Mouse (Mus musculus): ENCODE measurements around the gene Ctsw.
"Not testable (repeated sequence)": the region's sequence is repeated elsewhere in the genome, so short reads cannot be mapped to it uniquely, and the experiment has no call there.

Ctsw gene

DNA sequence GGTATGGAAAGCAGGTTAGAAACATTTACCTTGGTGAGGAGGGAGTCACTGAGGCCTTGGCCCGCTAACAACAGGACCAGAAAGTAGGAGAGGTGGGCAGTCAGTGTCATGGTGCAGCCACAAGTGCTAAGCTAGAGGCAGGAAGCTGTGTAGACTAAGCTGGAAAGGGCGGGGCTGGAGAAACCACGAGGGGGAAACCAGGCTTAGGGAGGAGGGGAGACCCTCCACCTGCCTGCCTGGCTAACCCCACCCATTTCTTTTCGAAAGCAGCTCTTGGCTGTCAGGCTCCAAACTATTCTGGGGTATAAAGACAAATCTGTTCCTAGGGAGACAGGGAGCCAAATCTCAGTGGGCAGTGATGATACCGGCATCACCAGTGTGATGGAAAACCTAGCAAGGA is at the start of gene Ctsw:
TSS of gene Ctsw (minus strand) at position 134 of the 400 bp plus-strand sequence.
- DNase-seq (ENCODE audit: low spot score), result no peak

DNA sequence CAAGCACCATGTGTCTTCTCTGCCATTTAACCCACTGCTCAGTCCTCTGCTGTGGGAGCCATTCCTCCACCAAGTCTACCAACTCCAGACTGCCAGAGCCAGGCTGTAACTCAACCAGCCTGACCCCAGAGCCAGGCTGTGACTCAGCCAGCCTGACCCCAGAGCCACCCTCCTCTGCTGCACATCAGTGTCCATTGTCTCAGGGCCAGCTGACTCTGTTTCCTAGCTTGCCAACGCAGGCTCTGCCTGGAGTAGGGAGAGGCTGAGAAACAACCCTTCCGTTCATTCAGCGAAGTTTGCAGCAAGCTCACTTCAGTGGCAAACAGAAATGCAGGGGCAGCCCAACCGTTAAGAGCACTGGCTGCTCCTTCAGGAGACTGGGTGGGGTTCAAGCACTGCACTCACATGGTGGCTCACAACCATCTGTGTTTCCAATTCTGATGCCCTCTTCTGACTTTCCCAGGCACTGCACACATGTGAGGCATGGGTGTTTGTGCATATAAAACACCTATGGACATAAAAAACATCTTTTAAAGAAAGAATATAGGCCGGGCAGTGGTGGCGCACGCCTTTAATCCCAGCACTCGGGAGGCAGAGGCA is 48.7 kb upstream of the Ctsw start:
- DNase-seq (ENCODE audit: low spot score), result no peak

DNA sequence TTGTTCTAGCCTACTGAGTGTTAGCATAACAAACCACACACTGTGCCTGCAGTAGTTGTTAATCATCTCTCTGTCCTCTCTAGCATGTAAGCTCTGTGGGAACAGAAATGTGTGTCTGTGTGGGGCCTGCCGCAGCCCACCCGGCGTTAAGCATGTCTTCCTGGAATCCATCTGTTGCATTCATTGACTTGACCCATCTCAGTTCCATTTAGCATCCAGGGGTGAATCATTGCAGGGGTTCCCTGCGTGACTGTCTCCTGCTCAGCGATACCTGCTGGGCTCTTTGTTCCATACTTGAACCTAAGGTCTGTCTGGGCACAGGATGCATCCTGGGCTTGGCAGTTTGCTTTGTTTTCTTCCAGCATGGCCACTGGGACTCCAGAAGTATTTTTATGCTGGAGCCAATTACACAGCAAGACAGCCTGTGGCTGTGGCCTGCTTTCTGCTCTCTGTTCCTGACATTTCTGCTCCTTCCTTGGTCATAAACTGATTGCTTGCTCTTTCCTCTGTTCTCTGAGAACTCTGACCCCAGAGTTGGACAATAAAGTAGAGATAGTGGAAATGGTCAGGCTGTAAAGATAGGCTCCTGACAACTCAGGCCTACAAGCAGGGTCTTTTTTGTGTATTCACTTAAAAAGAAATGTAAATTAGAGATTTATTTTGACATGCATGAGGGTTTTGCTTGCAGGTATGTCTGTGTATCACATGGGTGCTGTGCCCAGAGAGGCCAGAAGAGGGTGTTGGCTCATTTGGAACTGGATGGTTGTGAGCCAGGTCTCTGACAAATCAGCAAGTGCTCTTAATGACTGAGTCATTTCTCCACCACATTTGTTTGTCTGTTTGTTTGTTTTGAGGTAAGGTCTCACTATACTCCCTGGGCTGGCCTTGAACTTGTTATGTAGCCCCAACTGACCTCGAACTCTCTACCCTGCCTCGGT is 47.8 kb upstream of the Ctsw start:
- DNase-seq (ENCODE audit: low spot score), result no peak

- no peak for DNase-seq (ENCODE audit: low spot score)
Observed at GRCm38 (mm10) chr19:5513005-5513349, 44.7 kb upstream of the Ctsw start.

- DNase-seq (ENCODE audit: low spot score), result no peak
Observed at GRCm38 (mm10) chr19:5512091-5513004, 44.0 kb upstream of the Ctsw start.

DNA sequence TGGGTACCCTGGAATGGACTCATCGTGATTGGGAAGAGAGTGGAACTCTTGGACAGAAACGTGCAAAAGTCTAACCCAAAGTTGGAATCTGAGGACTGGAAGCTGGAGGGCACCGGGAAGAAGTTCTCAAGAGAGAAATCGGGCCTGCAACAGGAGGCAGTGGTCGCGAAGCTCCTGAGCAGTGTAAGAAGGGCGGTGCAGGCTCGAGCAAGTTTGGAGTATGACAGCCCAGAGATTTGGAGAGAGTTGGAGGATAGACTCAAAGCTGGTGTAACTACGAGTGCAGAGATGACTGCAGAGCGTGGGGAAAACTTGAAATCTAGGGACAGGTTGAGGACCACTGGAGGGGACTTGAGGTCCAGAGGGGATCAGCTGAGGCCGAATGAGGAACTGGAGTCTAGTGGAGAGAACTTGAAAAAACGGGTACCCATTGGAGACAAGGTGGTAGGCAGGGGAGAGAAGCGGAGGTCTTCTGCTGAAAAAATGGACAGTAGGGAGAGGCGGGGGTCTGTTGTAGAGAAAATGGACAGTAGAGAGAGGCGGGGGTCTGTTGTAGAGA is 42.8 kb upstream of the Ctsw start:
- DNase-seq (ENCODE audit: low spot score), result no peak

DNA sequence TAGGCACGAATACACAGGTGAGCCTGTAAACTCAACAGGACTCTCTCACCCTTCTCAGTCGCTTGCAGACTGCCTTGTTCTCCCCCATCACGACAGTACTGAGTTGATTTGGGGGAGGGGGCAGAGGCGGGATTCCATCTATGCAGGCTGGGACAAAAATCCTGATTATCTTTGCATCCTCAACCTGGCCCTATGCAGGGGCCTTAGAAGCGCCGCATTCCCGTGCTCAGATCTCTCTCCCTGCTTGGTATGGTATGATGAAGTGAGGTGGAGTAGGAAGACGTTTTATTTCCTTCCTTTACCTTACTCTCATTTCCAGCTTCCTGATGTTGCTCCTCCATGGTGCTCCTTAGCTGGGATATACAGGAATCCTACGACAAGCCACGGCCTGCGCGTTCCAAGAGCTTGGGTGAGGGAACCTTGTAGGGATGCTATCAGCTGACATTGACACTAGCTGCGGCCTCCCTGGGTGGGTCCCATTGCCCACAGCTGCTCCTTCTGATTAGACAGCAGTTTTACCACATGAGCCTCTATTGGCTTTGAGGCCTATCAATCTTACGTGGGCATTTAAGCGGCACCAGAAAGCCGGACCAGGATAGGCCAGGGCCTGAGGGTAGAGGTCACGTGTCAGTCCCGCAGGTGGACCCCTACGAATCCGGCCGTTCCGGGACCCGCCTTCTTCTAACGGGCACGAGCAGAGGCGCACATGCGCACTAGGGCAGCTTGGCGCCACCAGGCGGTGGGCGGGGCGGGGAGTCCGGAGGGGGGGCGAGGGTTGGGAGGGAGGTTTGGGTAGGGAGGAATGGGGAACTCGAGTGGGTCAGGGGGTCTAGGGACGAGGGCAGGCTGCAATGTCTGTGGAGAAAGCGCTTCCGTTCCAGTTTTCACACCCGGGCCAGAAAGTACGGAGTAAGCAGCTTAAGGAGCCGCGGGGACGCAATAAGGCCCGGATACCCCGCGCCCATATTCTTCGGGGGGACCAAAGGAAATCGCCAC is 42.0 kb upstream of the Ctsw start, which contains the start of gene Snx32:
TSS of gene Snx32 (minus strand) at position 508 of the 996 bp plus-strand sequence.
- DNase-seq (ENCODE audit: low spot score), result peak; percentile 79

- no peak for DNase-seq (ENCODE audit: low spot score)
Observed at GRCm38 (mm10) chr19:5503687-5504086, 35.4 kb upstream of the Ctsw start, which contains the start of gene 1700020D05Rik. Gene 1700020D05Rik (minus strand): TSS chr19:5503787.

DNA sequence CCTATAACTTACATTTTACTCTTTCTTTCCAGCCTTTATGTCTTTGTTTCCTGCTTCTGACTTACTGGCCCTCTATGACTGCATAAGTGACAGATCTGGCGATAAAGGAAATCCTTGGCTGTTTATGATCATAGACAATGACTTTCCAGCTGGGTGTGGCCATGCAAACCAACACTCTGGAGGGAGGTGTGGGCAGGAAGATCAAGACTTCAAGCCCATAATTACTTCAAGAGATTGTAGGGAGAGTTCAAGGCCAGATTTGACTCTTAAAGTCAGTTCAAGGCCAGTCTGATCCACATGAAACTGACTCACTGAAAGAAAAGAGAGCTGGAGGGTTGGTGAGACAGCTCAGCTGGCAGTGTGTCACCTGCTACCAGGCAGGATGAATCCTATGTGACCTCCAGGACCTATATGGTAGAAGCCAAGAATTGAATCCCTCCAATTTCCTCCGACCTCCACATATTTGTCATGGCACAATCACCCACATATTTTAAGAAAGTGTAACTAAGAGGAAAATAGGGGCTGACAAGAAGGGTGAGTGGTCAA is 32.1 kb upstream of the Ctsw start:
- no peak for DNase-seq (ENCODE audit: low spot score)

DNA sequence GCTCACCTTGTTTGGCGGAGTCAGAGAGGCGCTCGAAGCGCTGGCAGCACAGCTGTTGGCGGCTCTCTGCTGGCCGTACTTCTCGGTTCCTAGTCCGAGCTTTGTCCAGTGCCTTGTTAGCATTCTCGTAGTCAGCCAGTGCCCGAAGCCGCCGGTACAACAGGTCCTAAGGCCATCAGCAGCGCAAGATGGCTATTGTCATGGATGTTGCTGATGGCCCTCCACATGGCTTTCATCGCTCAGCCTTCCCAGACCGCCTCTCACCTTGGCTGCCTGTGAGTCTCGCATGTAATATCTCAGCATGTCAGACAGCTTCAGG is 27.7 kb upstream of the Ctsw start:
- no peak for DNase-seq (ENCODE audit: low spot score)

GRCm38 (mm10) chr19:5495353-5496051 is 27.2 kb upstream of the Ctsw start:
- DNase-seq (ENCODE audit: low spot score), result no peak

- no peak for DNase-seq (ENCODE audit: low spot score)
Observed at GRCm38 (mm10) chr19:5494314-5494713, 26.0 kb upstream of the Ctsw start.

DNA sequence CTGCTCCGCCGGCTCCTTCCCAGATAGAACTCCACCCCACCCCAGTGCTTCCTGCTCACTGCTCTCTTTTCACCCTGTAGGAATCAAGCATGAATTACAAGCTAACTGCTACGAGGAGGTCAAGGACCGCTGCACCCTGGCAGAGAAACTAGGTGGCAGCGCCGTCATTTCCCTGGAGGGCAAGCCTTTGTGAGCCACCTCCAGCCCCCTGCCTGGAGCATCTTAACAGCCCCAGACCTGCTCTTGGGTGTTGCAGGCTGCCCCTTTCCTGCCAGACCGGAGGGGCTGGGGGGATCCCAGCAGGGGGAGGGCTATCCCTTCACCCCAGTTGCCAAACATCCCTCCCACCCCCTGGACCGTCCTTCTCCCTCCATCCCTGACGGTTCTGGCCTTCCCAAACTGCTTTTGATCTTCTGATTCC is 25.0 kb upstream of the Ctsw start:
- DNase-seq (ENCODE audit: low spot score), result not testable (repeated sequence)

DNA sequence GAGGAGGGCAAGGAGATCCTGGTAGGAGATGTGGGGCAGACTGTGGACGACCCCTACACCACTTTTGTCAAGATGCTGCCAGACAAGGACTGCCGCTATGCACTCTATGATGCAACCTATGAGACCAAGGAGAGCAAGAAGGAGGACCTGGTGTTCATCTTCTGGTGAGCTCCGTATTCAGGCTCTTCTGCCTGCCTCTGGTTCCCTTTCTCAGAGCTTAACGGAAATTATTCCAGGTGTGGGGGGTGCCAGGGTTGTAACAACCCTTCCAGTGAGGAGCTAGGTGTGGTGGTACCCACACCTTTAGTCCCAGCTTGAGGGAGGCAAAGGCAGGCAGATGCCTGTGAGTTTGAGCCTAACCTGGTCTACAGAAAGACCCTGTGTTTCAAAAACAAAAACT is 24.3 kb upstream of the Ctsw start:
- DNase-seq (ENCODE audit: low spot score), result no peak

DNA sequence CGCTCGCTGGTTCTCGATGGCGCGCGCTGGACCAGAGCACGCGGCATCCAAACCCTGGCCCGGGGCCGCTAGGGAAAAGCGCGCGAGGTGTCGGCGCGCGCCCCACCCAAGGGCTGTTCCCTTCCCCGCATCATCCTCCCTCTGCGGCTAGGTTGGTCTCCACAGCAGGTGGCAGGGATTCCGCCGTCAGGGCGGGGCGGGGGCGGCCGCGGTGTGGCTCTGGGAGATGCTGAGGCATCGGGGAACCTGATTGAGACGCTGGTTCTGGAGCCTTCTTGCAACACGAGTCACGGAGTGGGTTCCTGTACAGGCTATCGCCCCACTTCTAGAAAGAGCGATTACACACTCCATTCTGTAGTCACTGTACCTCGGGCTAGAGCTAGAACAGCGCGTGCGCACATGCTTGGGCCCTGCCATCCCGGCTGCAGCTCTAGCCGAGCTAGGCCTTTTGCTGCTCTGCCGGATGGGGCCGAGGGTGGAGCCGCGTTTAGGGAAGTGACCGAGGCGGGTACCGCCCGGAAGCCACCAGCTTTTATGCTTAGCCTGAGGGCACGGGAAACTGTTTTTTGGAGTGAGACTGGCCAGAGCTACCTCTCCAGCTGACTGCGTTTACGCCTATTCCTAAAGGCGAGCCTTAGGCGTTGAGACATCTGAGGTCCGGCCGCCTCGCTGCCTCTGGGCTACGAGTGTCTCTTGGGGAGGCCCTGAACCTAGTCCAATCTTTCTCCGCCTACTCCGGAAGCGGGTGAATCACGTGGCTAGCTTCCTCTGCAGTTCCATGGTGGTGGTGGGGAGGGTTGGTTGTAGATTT is 22.8 kb upstream of the Ctsw start:
- DNase-seq (ENCODE audit: low spot score), result no peak

- DNase-seq (ENCODE audit: low spot score), result peak; percentile 80
Observed at GRCm38 (mm10) chr19:5490313-5490897, 22.1 kb upstream of the Ctsw start, which contains the start of gene Cfl1. Gene Cfl1 (plus strand): TSS chr19:5490455.

DNA sequence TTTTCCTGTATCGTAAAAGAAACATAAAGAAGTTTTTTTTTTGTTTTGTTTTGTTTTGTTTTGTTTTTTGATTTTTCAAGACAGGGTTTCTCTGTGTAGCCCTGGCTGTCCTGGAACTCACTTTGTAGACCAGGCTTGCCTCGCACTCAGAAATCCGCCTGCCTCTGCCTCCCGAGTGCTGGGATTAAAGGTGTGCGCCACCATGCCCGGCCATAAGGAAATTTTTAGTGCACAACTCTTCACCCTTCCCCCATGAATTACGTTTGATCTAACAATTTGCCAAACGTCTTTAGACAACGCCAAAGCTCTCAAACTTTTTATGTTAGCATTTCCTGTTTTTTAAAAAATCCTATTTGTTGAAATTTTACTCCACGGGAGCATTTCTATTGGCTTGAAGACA is 21.4 kb upstream of the Ctsw start:
- not testable (repeated sequence) for DNase-seq (ENCODE audit: low spot score)

GRCm38 (mm10) chr19:5488878-5489571 is 20.7 kb upstream of the Ctsw start:
- DNase-seq (ENCODE audit: low spot score), result peak; percentile 90
